Mouse (Mus musculus) adrenal gland, postnatal 25 days (tissue): ENCODE data around the gene Ntng1. TPM values are rescaled to one million over a fixed set of nuclear protein-coding genes. Genes with fewer than 3 reads are reported as not detected.
A peak's percentile ranks its signal among the peaks of the same experiment; 100 is the strongest.

Experiments used
- DNase-seq: peaks from one replicate; pipeline ENCODE4 v3.0.0; 2021; ENCODE audit warnings: mixed read lengths
- total RNA-seq: library from RNA; stranded (reverse); gene quantifications from 2 replicates; pipeline ENCODE4 v1.2.3, GENCODE M21; 2021

Ntng1 gene
- total RNA-seq, 1 experiment from 2014 or later: 1.7 TPM

GRCm38 (mm10) chr3:109918996-109919395 is 224.8 kb downstream of the Ntng1 start:
- no peak for DNase-seq

GRCm38 (mm10) chr3:109917926-109918694 is 225.7 kb downstream of the Ntng1 start:
- DNase-seq: no peak

GRCm38 (mm10) chr3:109917077-109917476 is 226.7 kb downstream of the Ntng1 start:
- no peak for DNase-seq

GRCm38 (mm10) chr3:109914226-109914625 is 229.6 kb downstream of the Ntng1 start:
- no peak for DNase-seq

- DNase-seq: no peak
Measured at GRCm38 (mm10) chr3:109890600-109890999, 253.2 kb downstream of the Ntng1 start.

- DNase-seq: no peak
Measured at GRCm38 (mm10) chr3:109885672-109886071, 258.1 kb downstream of the Ntng1 start.

- peak; percentile 8 for DNase-seq
Measured at GRCm38 (mm10) chr3:109879061-109879460, 264.8 kb downstream of the Ntng1 start.

- peak; percentile 6 for DNase-seq
Measured at GRCm38 (mm10) chr3:109871986-109872385, 271.8 kb downstream of the Ntng1 start.

GRCm38 (mm10) chr3:109858276-109858675 is 285.5 kb downstream of the Ntng1 start:
- no peak for DNase-seq

GRCm38 (mm10) chr3:109854449-109855155 is 289.2 kb downstream of the Ntng1 start:
- no peak for DNase-seq

- DNase-seq: no peak
Measured at GRCm38 (mm10) chr3:109846660-109847059, 297.2 kb downstream of the Ntng1 start.

GRCm38 (mm10) chr3:109825806-109826205 is 318.0 kb downstream of the Ntng1 start:
- DNase-seq: no peak

GRCm38 (mm10) chr3:109822803-109823474 is 320.9 kb downstream of the Ntng1 start:
- no peak for DNase-seq

- no peak for DNase-seq
Measured at GRCm38 (mm10) chr3:109818821-109819685, 324.8 kb downstream of the Ntng1 start.

GRCm38 (mm10) chr3:109809065-109809464 is 334.7 kb downstream of the Ntng1 start:
- DNase-seq: no peak

GRCm38 (mm10) chr3:109807211-109807934 is 336.4 kb downstream of the Ntng1 start:
- no peak for DNase-seq

- no peak for DNase-seq
Measured at GRCm38 (mm10) chr3:109804145-109804544, 339.7 kb downstream of the Ntng1 start.

- no peak for DNase-seq
Measured at GRCm38 (mm10) chr3:109803616-109804015, 340.2 kb downstream of the Ntng1 start.

- no peak for DNase-seq
Measured at GRCm38 (mm10) chr3:109797354-109797753, 346.5 kb downstream of the Ntng1 start.

- no peak for DNase-seq
Measured at GRCm38 (mm10) chr3:109783231-109783630, 360.6 kb downstream of the Ntng1 start.

- DNase-seq: peak; percentile 23
Measured at GRCm38 (mm10) chr3:109782289-109782951, 361.4 kb downstream of the Ntng1 start.
